Mouse (Mus musculus) E14TG2a.4 (cell line): ENCODE results near the gene Prickle2.

Source experiments
- CTCF ChIP-seq: conservative IDR thresholded peaks from 2 replicates; pipeline ENCODE4 v1.5.1; 2014; ENCODE audit warnings: low read length
- NANOG ChIP-seq: IDR thresholded peaks from 2 replicates; pipeline ENCODE4 v1.6.1; 2014; ENCODE audit warnings: borderline replicate concordance, low read length, mixed read lengths
- POU5F1 ChIP-seq: IDR thresholded peaks from 2 replicates; pipeline ENCODE4 v1.6.1; 2014; ENCODE audit warnings: low read length, borderline replicate concordance

DNA sequence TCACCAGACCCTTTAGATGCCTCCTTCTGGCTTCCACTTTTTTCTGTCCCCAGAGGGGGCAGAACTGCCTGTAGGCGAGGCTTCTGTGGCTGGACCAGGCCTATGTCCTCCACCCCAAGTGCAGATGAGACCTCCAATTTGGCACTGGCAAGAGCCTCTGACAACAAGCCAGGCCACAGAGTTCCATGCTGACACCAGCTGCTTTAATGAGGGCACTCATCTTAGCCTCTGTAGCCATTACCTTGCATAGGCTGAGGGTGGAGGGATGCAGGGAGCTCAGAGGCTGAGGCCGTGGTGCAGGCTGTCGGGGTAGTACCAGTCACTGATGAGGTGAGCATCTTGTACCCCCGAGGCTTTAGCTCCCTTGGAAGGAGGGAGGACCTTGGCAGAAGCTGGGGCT is 208.7 kb downstream of the Prickle2 start:
- TF ChIP-seq CTCF: no peak
- TF ChIP-seq POU5F1: no peak
- no peak for TF ChIP-seq NANOG
